Mouse (Mus musculus): ENCODE results near the gene Zfp296.

DNA sequence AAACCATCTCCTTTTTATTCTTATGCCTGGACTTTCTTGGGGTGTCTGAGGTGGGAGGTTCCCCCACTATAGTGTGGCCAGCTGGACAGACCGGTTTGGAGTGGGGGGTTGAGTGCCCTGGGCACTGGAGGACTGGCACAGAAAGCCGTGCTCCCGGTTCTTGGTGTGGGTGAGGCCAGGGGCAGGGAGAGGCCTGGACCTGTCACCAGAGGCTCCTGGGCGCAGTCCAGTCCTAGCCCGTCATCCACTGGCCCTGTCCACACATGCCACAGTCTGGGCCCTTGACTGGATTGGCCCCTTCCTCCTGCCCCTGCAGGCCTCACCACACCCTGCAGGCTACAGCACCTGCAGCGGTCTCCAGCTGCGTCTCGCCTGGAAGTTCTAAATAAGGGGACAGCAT lies 3.5 kb downstream of the Zfp296 start:
- TF ChIP-seq CTCF (IDR thresholded peaks at IDR 0.05; ENCODE audit: low read depth): no peak
- no peak for TF ChIP-seq EP300 (IDR thresholded peaks at IDR 0.05; ENCODE audit: low read depth)

All from liver, postnatal 0 days (tissue).